Mouse (Mus musculus) forebrain, embryonic 15.5 days (tissue): ENCODE measurements around the gene Gm10447. TPM values are rescaled to one million over a fixed set of nuclear protein-coding genes. Genes with fewer than 3 reads are reported as not detected.

Experiments
- ATAC-seq: fragments of 200-750 bp; cut with Nextera tagmentation; replicated peaks from 2 replicates; pipeline ENCODE4 v1.8.0; 2017; ENCODE audit warnings: mild to moderate bottlenecking, moderate TSS enrichment, moderate library complexity
- H3K27ac ChIP-seq: fragments of 300-500 bp; sonication (generic); replicated peaks from 2 replicates; pipeline ENCODE4 v1.5.1; 2015; ENCODE audit warnings: mild to moderate bottlenecking, inconsistent platforms
- H3K27me3 ChIP-seq: fragments of 300-500 bp; sonication (generic); 2 replicates; pipeline ENCODE4 v1.6.1; 2015; ENCODE audit warnings: inconsistent platforms
- H3K36me3 ChIP-seq: fragments of 300-500 bp; sonication (generic); 2 replicates; pipeline ENCODE4 v1.6.1; 2015; ENCODE audit warnings: mild to moderate bottlenecking, inconsistent platforms
- H3K4me1 ChIP-seq: fragments of 300-500 bp; sonication (generic); 2 replicates; pipeline ENCODE4 v1.6.1; 2015; ENCODE audit warnings: inconsistent platforms
- H3K4me2 ChIP-seq: fragments of 300-500 bp; sonication (generic); replicated peaks from 2 replicates; pipeline ENCODE4 v1.6.1; 2015; ENCODE audit warnings: mild to moderate bottlenecking, inconsistent platforms
- H3K4me3 ChIP-seq: fragments of 300-500 bp; sonication (generic); 2 replicates; pipeline ENCODE4 v1.5.1; 2015; ENCODE audit warnings: mild to moderate bottlenecking, inconsistent platforms
- H3K9ac ChIP-seq: fragments of 300-500 bp; sonication (generic); replicated peaks from 2 replicates; pipeline ENCODE4 v1.6.1; 2015; ENCODE audit warnings: mild to moderate bottlenecking, inconsistent platforms
- H3K9me3 ChIP-seq: fragments of 300-500 bp; sonication (generic); 2 replicates; pipeline ENCODE4 v1.6.1; 2016; ENCODE audit warnings: inconsistent platforms
- WGBS: fragments of 180-500 bp; shearing (Covaris S2); methylation state at CpG from one replicate; pipeline ENCODE4 v1.1.7; 2015; ENCODE audit warnings: mixed read lengths; 5-methylcytosine and 5-hydroxymethylcytosine counted together
- polyA plus RNA-seq: library from polyadenylated mRNA; unstranded; fragments of >200 nt; fragmentation: Nextera tagmentation; extraction: Ambion mirVana; gene quantifications from 2 replicates; pipeline ENCODE4 v1.2.1, GENCODE M21; 2015

Gene Gm10447
- polyA plus RNA-seq, 1 experiment from 2014 or later: not detected

DNA sequence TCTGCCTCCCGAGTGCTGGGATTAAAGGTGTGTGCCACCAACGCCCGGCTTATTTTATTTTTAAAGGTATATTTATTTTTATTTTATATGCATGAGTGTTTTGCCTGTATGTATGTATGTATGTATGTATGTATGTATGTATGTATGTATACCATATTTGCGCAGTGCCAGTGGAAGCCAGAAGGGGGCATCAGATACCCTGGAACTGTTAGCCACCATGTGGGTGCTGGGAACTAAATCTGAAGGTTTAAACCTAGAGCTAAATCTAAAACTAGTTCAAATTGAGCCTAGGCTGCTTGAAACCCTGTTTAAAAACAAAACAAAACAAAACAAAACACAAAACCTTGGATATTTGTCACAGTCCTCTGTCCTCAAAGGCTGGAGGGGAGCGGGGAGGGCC, 32.1 kb upstream of the Gm10447 start:
- H3K36me3 ChIP-seq: no peaks in the 10 kb centered on the region
- H3K27me3 ChIP-seq: no peaks in the 10 kb centered on the region; the same call in 1 of the 2 replicates
- 90% methylated on average over 5 of the region's 5 CpGs for WGBS
- peaks cover 8% of the 10 kb centered on the region; the same call in 1 of the 2 replicates for H3K4me1 ChIP-seq
- H3K27ac ChIP-seq: no peak overlapping the region
- H3K4me2 ChIP-seq: no peak overlapping the region
- no peak overlapping the region for H3K4me3 ChIP-seq
- H3K9me3 ChIP-seq: no peaks in the 10 kb centered on the region
- no peak overlapping the region for H3K9ac ChIP-seq
- ATAC-seq: no peak

DNA sequence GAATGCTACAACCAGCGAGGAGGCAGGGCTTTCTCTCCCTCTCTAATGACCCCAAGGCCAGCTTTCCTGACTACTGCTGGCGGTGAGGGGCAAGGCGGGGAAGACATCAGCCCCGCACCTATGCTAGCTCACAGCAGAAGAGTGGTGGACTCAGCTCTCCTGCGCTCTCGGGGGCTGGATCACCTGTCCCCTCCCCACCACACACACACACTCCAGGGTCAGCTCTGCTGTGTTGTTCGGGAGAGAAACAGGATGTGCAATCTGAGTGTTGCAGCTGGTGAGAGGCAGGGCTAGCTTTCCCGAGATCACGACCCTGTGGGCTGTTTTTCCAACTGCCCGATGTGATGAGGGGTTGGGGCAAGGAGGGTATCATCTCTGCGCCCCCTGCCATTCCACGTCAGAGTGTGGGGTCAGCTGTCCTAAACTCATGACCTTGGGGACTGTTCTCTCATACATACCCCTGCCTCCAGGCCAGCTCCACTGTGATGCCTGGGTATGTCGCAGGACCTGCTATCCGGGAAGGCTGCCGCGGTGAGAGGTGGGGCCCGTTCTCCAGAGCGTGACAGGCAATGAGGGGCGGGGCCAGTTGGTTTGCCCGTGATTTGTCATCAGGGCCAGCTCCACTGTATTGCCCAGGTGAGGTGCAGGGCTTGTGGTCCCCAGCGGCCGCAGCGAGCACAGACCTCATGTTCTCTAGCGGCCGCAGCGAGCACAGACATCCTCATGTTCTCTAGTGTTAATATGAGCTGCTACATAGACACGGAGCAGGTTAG, 30.1 kb upstream of the Gm10447 start:
- WGBS: 16% methylated on average over 27 of the region's 27 CpGs
- peak; percentile 57; the same call in 1 of the 2 replicates for ATAC-seq

DNA sequence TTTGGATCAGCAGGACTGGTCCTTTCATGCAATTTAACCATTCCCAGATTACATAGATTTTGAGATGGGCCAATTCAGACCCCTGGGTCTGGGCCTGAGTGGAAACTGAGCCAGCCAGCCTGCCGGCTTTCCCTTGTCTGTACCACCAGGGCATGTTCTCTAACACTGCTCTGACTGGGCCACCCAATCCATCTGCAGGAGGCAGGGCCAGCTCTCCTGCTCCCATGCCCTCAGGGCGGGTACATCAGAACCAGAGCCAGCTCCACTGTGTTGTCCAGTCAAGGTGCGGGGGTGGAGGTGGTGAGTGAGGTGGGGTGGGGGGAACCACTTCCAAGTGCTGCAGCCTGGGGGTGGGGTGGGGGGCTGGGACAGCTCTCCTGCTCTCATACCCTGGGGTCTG, 29.4 kb upstream of the Gm10447 start:
- no peak overlapping the region for H3K4me2 ChIP-seq
- no peak overlapping the region for H3K27ac ChIP-seq
- no peak overlapping the region for H3K9ac ChIP-seq
- H3K9me3 ChIP-seq: no peaks in the 10 kb centered on the region
- WGBS: 77% methylated on average over 3 of the region's 3 CpGs
- ATAC-seq: no peak
- H3K4me1 ChIP-seq: peaks cover 5% of the 10 kb centered on the region; the same call in 1 of the 2 replicates
- no peaks in the 10 kb centered on the region for H3K36me3 ChIP-seq
- peaks cover 2% of the 10 kb centered on the region; the same call in 1 of the 2 replicates for H3K27me3 ChIP-seq
- H3K4me3 ChIP-seq: no peak overlapping the region

More for the DNA sequence above, 30.1 kb upstream of the Gm10447 start:
- H3K9me3 ChIP-seq: no peaks in the 10 kb centered on the region
- H3K4me2 ChIP-seq: peak overlapping the region; percentile 42
- no peak overlapping the region; the same call in 1 of the 2 replicates for H3K9ac ChIP-seq
- no peak overlapping the region for H3K27ac ChIP-seq
- H3K36me3 ChIP-seq: no peaks in the 10 kb centered on the region
- H3K4me1 ChIP-seq: peaks cover 8% of the 10 kb centered on the region; the same call in 1 of the 2 replicates
- H3K27me3 ChIP-seq: no peaks in the 10 kb centered on the region; the same call in 1 of the 2 replicates
- peak overlapping the region; percentile 22 for H3K4me3 ChIP-seq

GRCm38 (mm10) chr11:53485719-53486118, 28.8 kb upstream of the Gm10447 start:
- peaks cover 5% of the 10 kb centered on the region; the same call in 1 of the 2 replicates for H3K4me1 ChIP-seq
- H3K4me3 ChIP-seq: no peak overlapping the region
- ATAC-seq: no peak
- 45% methylated on average over 3 of the region's 3 CpGs for WGBS
- no peak overlapping the region for H3K4me2 ChIP-seq
- peaks cover 5% of the 10 kb centered on the region; the same call in 1 of the 2 replicates for H3K27me3 ChIP-seq
- H3K9ac ChIP-seq: no peak overlapping the region
- no peaks in the 10 kb centered on the region for H3K36me3 ChIP-seq
- no peak overlapping the region for H3K27ac ChIP-seq
- H3K9me3 ChIP-seq: no peaks in the 10 kb centered on the region

- Histone ChIP-seq H3K9me3 (no peaks in the 10 kb centered on the region), H3K36me3 (no peaks in the 10 kb centered on the region), H3K4me2 (no peak overlapping the region), H3K27me3 (peaks cover 29% of the 10 kb centered on the region), H3K27ac (no peak overlapping the region), H3K4me1 (peaks cover 22% of the 10 kb centered on the region), H3K4me3 (no peak overlapping the region), H3K9ac (no peak overlapping the region)
- no peak for ATAC-seq
- 82% methylated on average over 9 of the region's 9 CpGs for WGBS
These were observed 26.4 kb upstream of the Gm10447 start for GRCm38 (mm10) chr11:53483159-53483891.

GRCm38 (mm10) chr11:53481088-53481730, 24.3 kb upstream of the Gm10447 start:
- H3K27me3 ChIP-seq: peaks cover 39% of the 10 kb centered on the region
- no peak overlapping the region for H3K9ac ChIP-seq
- H3K4me2 ChIP-seq: no peak overlapping the region
- 72% methylated on average over 4 of the region's 4 CpGs for WGBS
- H3K36me3 ChIP-seq: no peaks in the 10 kb centered on the region
- H3K4me1 ChIP-seq: peaks cover 19% of the 10 kb centered on the region
- no peaks in the 10 kb centered on the region for H3K9me3 ChIP-seq
- no peak for ATAC-seq
- no peak overlapping the region for H3K4me3 ChIP-seq
- no peak overlapping the region for H3K27ac ChIP-seq

DNA sequence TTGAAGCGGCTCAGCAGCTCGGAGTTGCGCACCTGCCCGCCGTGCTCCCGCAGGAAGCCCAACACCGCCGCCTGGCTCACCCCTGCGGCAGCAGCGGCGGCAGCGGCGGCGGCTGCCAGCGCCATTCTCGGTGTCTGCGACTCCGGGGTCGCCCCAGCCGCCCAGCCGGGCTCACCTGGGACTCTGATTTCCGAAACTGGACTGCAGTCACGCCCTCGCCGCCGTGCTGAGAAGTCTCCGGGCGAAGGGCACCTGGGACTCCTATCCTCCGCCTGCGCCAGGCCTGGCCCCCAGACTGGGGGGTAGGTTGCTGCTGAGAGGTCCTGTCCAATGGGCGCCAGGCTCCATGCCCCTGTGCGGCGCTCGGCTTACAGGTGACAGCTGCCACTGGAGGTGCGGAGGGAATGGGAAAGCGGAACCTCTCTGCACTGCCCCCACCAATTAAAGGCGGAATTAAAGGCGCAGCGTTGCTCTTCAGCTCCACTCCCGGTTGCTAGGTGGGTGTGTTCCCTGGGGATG, 22.9 kb upstream of the Gm10447 start, which contains the start of the genes Gm9945 and Sowaha:
TSS of gene Gm9945 (plus strand) at position 384 of the 519 bp plus-strand sequence.
TSS of gene Sowaha (minus strand) at position 492 of the 519 bp plus-strand sequence.
- H3K27ac ChIP-seq: no peak within 1 kb of the TSS
- no peak; the same call in 1 of the 2 replicates for ATAC-seq
- 4% methylated on average over 40 of the region's 40 CpGs for WGBS

DNA sequence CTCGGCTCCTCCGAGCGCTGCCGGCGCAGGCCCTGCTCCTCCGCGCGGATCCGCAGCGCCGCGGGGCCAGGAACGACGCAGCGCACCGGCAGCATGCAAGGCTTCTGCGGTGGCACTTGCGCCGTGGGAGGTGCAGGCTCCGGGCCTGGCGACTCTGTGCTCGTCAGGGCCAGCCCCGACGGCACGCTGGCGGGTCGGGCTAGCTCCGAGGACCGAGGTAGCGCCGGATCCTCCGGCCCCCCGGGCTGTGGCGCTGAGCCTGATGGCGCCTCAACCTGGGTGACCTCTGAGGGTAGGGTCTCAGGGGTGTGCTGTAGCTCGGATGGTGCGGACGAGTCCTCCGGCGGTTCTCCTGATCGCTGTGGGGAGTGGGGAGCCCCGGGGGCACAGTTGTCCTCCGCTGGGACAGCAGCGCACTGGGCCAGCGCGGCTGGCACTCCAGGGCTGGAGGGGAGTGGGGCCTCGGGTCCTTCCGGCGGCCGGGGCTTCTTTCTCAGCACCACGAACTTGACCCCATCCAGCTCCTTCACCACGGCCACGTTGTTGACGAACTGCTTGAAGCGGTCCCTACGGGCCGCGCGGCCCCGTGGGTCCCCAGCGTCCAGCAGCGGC, 22.4 kb upstream of the Gm10447 start:
- no peaks in the 10 kb centered on the region for H3K9me3 ChIP-seq
- peak overlapping the region; percentile 82 for H3K4me2 ChIP-seq
- no peaks in the 10 kb centered on the region for H3K36me3 ChIP-seq
- H3K4me1 ChIP-seq: peaks cover 38% of the 10 kb centered on the region
- H3K27me3 ChIP-seq: peaks cover 45% of the 10 kb centered on the region
- peak overlapping the region; percentile 50 for H3K4me3 ChIP-seq
- WGBS: 1% methylated on average over 62 of the region's 62 CpGs
- peak; percentile 51 for ATAC-seq
- no peak overlapping the region for H3K27ac ChIP-seq
- peak overlapping the region; percentile 57 for H3K9ac ChIP-seq

More for the DNA sequence above, 22.9 kb upstream of the Gm10447 start, which contains the start of the genes Gm9945 and Sowaha:
- Histone ChIP-seq H3K4me3 (peak within 1 kb of the TSS; percentile 50), H3K9ac (peak within 1 kb of the TSS; percentile 57), H3K4me1 (peaks cover 33% of the 10 kb centered on the region), H3K27me3 (peaks cover 39% of the 10 kb centered on the region), H3K36me3 (no peaks in the 10 kb centered on the region), H3K4me2 (peak within 1 kb of the TSS; percentile 82), H3K9me3 (no peaks in the 10 kb centered on the region)

DNA sequence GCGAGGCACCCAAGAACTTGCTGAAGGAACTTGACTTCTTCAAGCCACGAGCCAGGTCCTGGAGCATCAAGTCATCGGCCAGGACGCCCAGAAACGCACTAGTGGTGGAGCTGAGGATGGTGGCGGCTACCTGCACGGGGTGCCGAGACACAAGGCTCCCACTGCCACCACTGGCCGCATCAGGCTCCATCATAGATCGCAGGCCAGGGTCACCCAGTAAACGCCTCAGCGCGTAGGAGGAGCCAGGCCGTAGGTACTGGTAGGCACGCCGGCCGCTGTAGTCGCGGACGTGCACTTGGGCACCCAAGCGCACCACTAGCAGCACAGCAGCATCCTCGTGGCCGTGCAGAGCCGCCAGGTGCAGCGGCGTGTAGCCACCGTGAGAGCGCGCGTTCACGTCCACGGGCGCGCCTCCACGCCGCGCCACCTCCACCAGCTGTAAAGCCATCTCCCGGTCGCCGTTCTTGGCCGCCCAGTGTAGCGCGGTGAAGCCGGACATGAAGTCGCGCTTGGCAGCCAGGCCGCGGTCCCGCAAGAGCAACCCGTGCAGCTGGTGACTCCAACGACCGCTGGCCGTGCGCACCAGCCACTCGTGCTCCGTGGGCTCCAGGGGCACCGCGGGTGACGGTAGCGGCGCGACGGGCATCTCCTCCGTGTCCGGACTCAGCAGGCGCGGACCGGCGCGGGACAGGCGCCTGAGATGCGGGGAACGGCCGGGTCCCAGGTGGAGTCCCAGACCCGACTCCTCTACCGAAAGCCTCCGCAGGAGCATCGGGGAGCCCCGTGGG, 21.7 kb upstream of the Gm10447 start:
- ATAC-seq: peak; percentile 41; the same call in 1 of the 2 replicates

DNA sequence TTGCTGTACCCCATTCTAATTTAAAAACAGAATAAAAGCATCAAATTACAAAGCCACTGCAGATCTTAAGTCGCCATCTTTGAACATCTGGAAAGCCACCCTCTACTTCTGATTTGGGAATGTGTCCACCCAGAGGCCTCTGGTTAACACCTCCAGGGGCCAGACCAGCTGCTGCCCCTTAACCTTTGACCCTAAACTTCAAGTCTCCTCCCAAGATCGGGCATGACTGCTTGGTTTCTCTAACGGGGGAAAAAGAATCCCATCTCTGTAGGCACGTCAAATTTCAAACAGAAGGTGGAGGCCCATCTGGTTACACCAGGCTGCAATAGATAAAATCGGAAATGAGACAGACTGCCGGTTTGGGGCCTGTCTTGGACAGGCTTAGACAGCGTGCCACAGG, 20.9 kb upstream of the Gm10447 start:
- 50% methylated on average over 7 of the region's 7 CpGs for WGBS
- H3K27me3 ChIP-seq: peaks cover 45% of the 10 kb centered on the region

More for the DNA sequence above, 21.7 kb upstream of the Gm10447 start:
- H3K27me3 ChIP-seq: peaks cover 45% of the 10 kb centered on the region
- H3K9ac ChIP-seq: peak overlapping the region; percentile 57
- H3K4me1 ChIP-seq: peaks cover 38% of the 10 kb centered on the region
- no peaks in the 10 kb centered on the region for H3K9me3 ChIP-seq
- H3K27ac ChIP-seq: no peak overlapping the region
- H3K4me3 ChIP-seq: peak overlapping the region; percentile 50
- 4% methylated on average over 71 of the region's 79 CpGs for WGBS
- no peaks in the 10 kb centered on the region for H3K36me3 ChIP-seq
- H3K4me2 ChIP-seq: peak overlapping the region; percentile 82

More for the DNA sequence above, 20.9 kb upstream of the Gm10447 start:
- H3K9ac ChIP-seq: no peak overlapping the region
- ATAC-seq: no peak
- H3K36me3 ChIP-seq: no peaks in the 10 kb centered on the region
- H3K4me1 ChIP-seq: peaks cover 38% of the 10 kb centered on the region
- no peak overlapping the region for H3K27ac ChIP-seq
- no peak overlapping the region; the same call in 1 of the 2 replicates for H3K4me2 ChIP-seq
- H3K4me3 ChIP-seq: no peak overlapping the region
- H3K9me3 ChIP-seq: no peaks in the 10 kb centered on the region
